Mouse (Mus musculus): Measurements from ENCODE around the gene Zfp82.

DNA sequence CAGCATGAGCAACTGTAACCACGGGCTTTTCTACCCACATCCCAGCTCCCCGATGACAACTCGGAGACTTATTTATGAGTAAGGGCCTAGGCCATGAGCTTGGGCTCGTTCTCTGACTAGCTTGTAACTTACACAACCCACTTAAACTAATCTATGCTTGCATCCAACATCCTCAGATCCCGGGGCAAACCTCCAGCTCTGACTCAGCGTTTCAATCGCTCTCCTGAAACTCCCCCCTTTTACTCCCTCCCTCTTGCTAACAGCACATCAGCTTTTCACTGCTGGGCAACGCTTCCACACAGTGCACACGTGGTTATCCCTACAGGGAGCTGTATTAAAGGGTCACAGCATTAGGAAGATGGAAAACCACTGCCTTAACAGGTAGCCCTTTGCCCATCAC, 13.8 kb upstream of the Zfp82 start:
- TF ChIP-seq ZC3H11A (IDR thresholded peaks at IDR 0.05; ENCODE audit: borderline replicate concordance, low read depth, low read length): no peak
- no peak for TF ChIP-seq ZNF384 (IDR thresholded peaks at IDR 0.05; ENCODE audit: low read depth, low read length)
- 0 out of 2 replicates have a peak, but pooled peaks have one; percentile 8 for TF ChIP-seq MAFK (IDR thresholded peaks at IDR 0.05; ENCODE audit: insufficient read depth, low read depth, low read length)
- no peak for TF ChIP-seq HCFC1 (IDR thresholded peaks at IDR 0.05; ENCODE audit: borderline replicate concordance, insufficient read depth, low read length)

Measured in ES-E14 (cell line).